Mouse (Mus musculus) cerebellum, adult 18-20 months (tissue): ENCODE data around the gene Hras.

Experiments
- DNase-seq, 2 experiments: peaks; one replicate each; pipeline ENCODE4 v3.0.0; 2021

The Hras gene

GRCm38 (mm10) chr7:141193948-141194347 is at the start of gene Hras, which contains the start of gene Lrrc56:
Gene Hras, minus strand, starts transcription at chr7:141194005.
Gene Lrrc56, plus strand, starts transcription at chr7:141194157.
- DNase-seq, result peak; percentile 98

GRCm38 (mm10) chr7:141231551-141231950 is 37.7 kb upstream of the Hras start:
- DNase-seq, result no peak

- DNase-seq, result peak; percentile 34 to 40
Observed at GRCm38 (mm10) chr7:141231111-141231510, 37.3 kb upstream of the Hras start.

- DNase-seq, result no peak
Observed at GRCm38 (mm10) chr7:141230570-141230969, 36.8 kb upstream of the Hras start.

- no peak for DNase-seq
Observed at GRCm38 (mm10) chr7:141229702-141230101, 35.9 kb upstream of the Hras start.

GRCm38 (mm10) chr7:141228279-141229067 is 34.7 kb upstream of the Hras start, which contains the start of gene Phrf1:
Gene Phrf1, plus strand, starts transcription at chr7:141228784.
- DNase-seq, result peak; percentile 89 to 97

GRCm38 (mm10) chr7:141227796-141228195 is 34.0 kb upstream of the Hras start:
- DNase-seq, result no peak

GRCm38 (mm10) chr7:141226535-141226934 is 32.7 kb upstream of the Hras start:
- no peak for DNase-seq

- DNase-seq, result no peak
Observed at GRCm38 (mm10) chr7:141222696-141223215, 29.0 kb upstream of the Hras start.

- no peak for DNase-seq
Observed at GRCm38 (mm10) chr7:141222126-141222467, 28.3 kb upstream of the Hras start.

GRCm38 (mm10) chr7:141221249-141222125 is 27.7 kb upstream of the Hras start:
- DNase-seq, result peak; percentile 86 to 92

- DNase-seq, result no peak
Observed at GRCm38 (mm10) chr7:141220377-141220776, 26.6 kb upstream of the Hras start.

- DNase-seq, result no peak
Observed at GRCm38 (mm10) chr7:141219558-141220099, 25.8 kb upstream of the Hras start.

GRCm38 (mm10) chr7:141218557-141219133 is 24.8 kb upstream of the Hras start:
- no peak for DNase-seq

- DNase-seq, result no peak
Observed at GRCm38 (mm10) chr7:141218141-141218540, 24.3 kb upstream of the Hras start.

- DNase-seq, result no peak
Observed at GRCm38 (mm10) chr7:141217343-141218013, 23.7 kb upstream of the Hras start.

GRCm38 (mm10) chr7:141216894-141217293 is 23.1 kb upstream of the Hras start:
- no peak for DNase-seq

- no peak for DNase-seq
Observed at GRCm38 (mm10) chr7:141215880-141216733, 22.3 kb upstream of the Hras start.

GRCm38 (mm10) chr7:141215101-141215879 is 21.5 kb upstream of the Hras start, which contains the start of gene Rassf7:
Gene Rassf7, plus strand, starts transcription at chr7:141215860.
- peak; percentile 85 to 94 for DNase-seq

- DNase-seq, result no peak
Observed at GRCm38 (mm10) chr7:141214310-141214709, 20.5 kb upstream of the Hras start.
